Mouse (Mus musculus): ENCODE results near the gene Tbc1d17. TPM values are rescaled to one million over a fixed set of nuclear protein-coding genes. Genes with fewer than 3 reads are reported as not detected.
"Not testable (repeated sequence)": the region's sequence is repeated elsewhere in the genome, so short reads cannot be mapped to it uniquely, and the experiment has no call there.

Tbc1d17 gene
- polyA plus RNA-seq, 1 experiment from 2014 or later = 59.1 TPM

GRCm38 (mm10) chr7:44891611-44892010 lies 42.7 kb upstream of the Tbc1d17 start:
- ATAC-seq = no peak
- CTCF ChIA-PET = interaction anchor here (0.9 to 1.5 kb wide), 3 partner anchors 9 to 64 kb away, joined by 4 read pairs; partner anchors contain the start of gene Ptov1
- in situ Hi-C loops (cut with MboI; ENCODE audit: low pct_unique_long_range_greater_than_20kb) = loop anchor here (10.0 kb wide), 1 partner anchor 63 kb away; no protein-coding TSS in a partner anchor
- POLR2A ChIA-PET = interaction anchor here (0.9 to 1.5 kb wide), 5 partner anchors 9 to 26 kb away, joined by 3 to 6 read pairs (median 3); partner anchors contain the start of gene Ptov1
- no peak for TF ChIP-seq CTCF (IDR thresholded peaks at IDR 0.05)
- no peak for DNase-seq (ENCODE audit: low read depth, low spot score)
- no peaks in the 10 kb centered on the region for H3K27me3 ChIP-seq

GRCm38 (mm10) chr7:44890737-44891136 lies 41.9 kb upstream of the Tbc1d17 start:
- DNase-seq (ENCODE audit: low read depth, low spot score) (no peak), ATAC-seq (no peak)
- TF ChIP-seq CTCF (IDR thresholded peaks at IDR 0.05) = no peak
- CTCF ChIA-PET = no interaction called here
- in situ Hi-C loops (cut with MboI; ENCODE audit: low pct_unique_long_range_greater_than_20kb) = loop anchor here (10.0 kb wide), 1 partner anchor 64 kb away; no protein-coding TSS in a partner anchor
- no peaks in the 10 kb centered on the region for H3K27me3 ChIP-seq
- POLR2A ChIA-PET = no interaction called here

GRCm38 (mm10) chr7:44890180-44890579 lies 41.3 kb upstream of the Tbc1d17 start:
- DNase-seq (ENCODE audit: low read depth, low spot score) = no peak

GRCm38 (mm10) chr7:44888256-44889105 lies 39.6 kb upstream of the Tbc1d17 start:
- ATAC-seq (peak; percentile 44), DNase-seq (ENCODE audit: low read depth, low spot score) (peak; percentile 44)
- CTCF ChIA-PET = interaction anchor here (1.2 kb wide), 1 partner anchor 36 kb away, joined by 3 read pairs; no protein-coding TSS in a partner anchor

More at GRCm38 (mm10) chr7:44890180-44890579, 41.3 kb upstream of the Tbc1d17 start:
- ATAC-seq = no peak
- ChIA-PET POLR2A (no interaction called here), CTCF (no interaction called here)
- no peaks in the 10 kb centered on the region for H3K27me3 ChIP-seq
- TF ChIP-seq CTCF (IDR thresholded peaks at IDR 0.05) = no peak
- in situ Hi-C loops (cut with MboI; ENCODE audit: low pct_unique_long_range_greater_than_20kb) = loop anchor here (10.0 kb wide), 1 partner anchor 65 kb away; no protein-coding TSS in a partner anchor

GRCm38 (mm10) chr7:44886964-44887363 lies 38.1 kb upstream of the Tbc1d17 start:
- DNase-seq (ENCODE audit: low read depth, low spot score) = no peak
- in situ Hi-C loops (cut with MboI; ENCODE audit: low pct_unique_long_range_greater_than_20kb) = no loop called here
- H3K27me3 ChIP-seq = no peaks in the 10 kb centered on the region
- ChIA-PET CTCF (no interaction called here), POLR2A (no interaction called here)
- no peak for ATAC-seq
- TF ChIP-seq CTCF (IDR thresholded peaks at IDR 0.05) = no peak

More at GRCm38 (mm10) chr7:44888256-44889105, 39.6 kb upstream of the Tbc1d17 start:
- no peak for TF ChIP-seq CTCF (IDR thresholded peaks at IDR 0.05)
- POLR2A ChIA-PET = interaction anchor here (1.1 kb wide), 1 partner anchor 19 kb away, joined by 3 read pairs; the partner anchor contains the start of gene Ptov1
- H3K27me3 ChIP-seq = no peaks in the 10 kb centered on the region
- in situ Hi-C loops (cut with MboI; ENCODE audit: low pct_unique_long_range_greater_than_20kb) = no loop called here

GRCm38 (mm10) chr7:44884637-44885036 lies 35.8 kb upstream of the Tbc1d17 start:
- ChIA-PET POLR2A (no interaction called here), CTCF (interaction anchor here (1.2 kb wide), 1 partner anchor 13 kb away, joined by 3 read pairs; no protein-coding TSS in a partner anchor)
- ATAC-seq = no peak
- no peaks in the 10 kb centered on the region for H3K27me3 ChIP-seq
- no peak for TF ChIP-seq CTCF (IDR thresholded peaks at IDR 0.05)
- in situ Hi-C loops (cut with MboI; ENCODE audit: low pct_unique_long_range_greater_than_20kb) = no loop called here
- no peak for DNase-seq (ENCODE audit: low read depth, low spot score)

GRCm38 (mm10) chr7:44883036-44883435 lies 34.2 kb upstream of the Tbc1d17 start:
- in situ Hi-C loops (cut with MboI; ENCODE audit: low pct_unique_long_range_greater_than_20kb) = no loop called here
- no peaks in the 10 kb centered on the region for H3K27me3 ChIP-seq
- POLR2A ChIA-PET = interaction anchor here (1.2 kb wide), 1 partner anchor 9 kb away, joined by 3 read pairs; no protein-coding TSS in a partner anchor
- CTCF ChIA-PET = interaction anchor here (0.9 to 1.5 kb wide), 2 partner anchors 9 to 12 kb away, joined by 3 to 4 read pairs; no protein-coding TSS in a partner anchor
- no peak for DNase-seq (ENCODE audit: low read depth, low spot score)
- TF ChIP-seq CTCF (IDR thresholded peaks at IDR 0.05) = no peak
- no peak for ATAC-seq

- ChIA-PET CTCF (no interaction called here), POLR2A (no interaction called here)
- no peaks in the 10 kb centered on the region for H3K27me3 ChIP-seq
- TF ChIP-seq CTCF (IDR thresholded peaks at IDR 0.05) = no peak
- ATAC-seq (no peak), DNase-seq (ENCODE audit: low read depth, low spot score) (no peak)
- in situ Hi-C loops (cut with MboI; ENCODE audit: low pct_unique_long_range_greater_than_20kb) = no loop called here
Observed at GRCm38 (mm10) chr7:44877833-44878232, 29.0 kb upstream of the Tbc1d17 start.

- DNase-seq (ENCODE audit: low read depth, low spot score); ATAC-seq; POLR2A ChIA-PET; H3K27me3 ChIP-seq: not testable (repeated sequence)
- in situ Hi-C loops (cut with MboI; ENCODE audit: low pct_unique_long_range_greater_than_20kb) = loop anchor here (5.0 to 25.0 kb wide), 2 partner anchors 86 to 841 kb away; partner anchors contain the start of genes Dbp, Fam83e, Rpl18 and Sphk2
- CTCF ChIA-PET = interaction anchor here (1.1 to 1.3 kb wide), 3 partner anchors 11 to 13 kb away, joined by 3 read pairs; no protein-coding TSS in a partner anchor
Observed at GRCm38 (mm10) chr7:44871774-44872173, 22.9 kb upstream of the Tbc1d17 start.

- ChIA-PET POLR2A (no interaction called here), CTCF (interaction anchor here (1.1 to 1.3 kb wide), 3 partner anchors 11 to 14 kb away, joined by 3 read pairs; no protein-coding TSS in a partner anchor)
- ATAC-seq (no peak), DNase-seq (ENCODE audit: low read depth, low spot score) (no peak)
- in situ Hi-C loops (cut with MboI; ENCODE audit: low pct_unique_long_range_greater_than_20kb) = loop anchor here (5.0 to 25.0 kb wide), 2 partner anchors 86 to 841 kb away; partner anchors contain the start of genes Dbp, Fam83e, Rpl18 and Sphk2
- H3K27me3 ChIP-seq = no peaks in the 10 kb centered on the region
- no peak for TF ChIP-seq CTCF (IDR thresholded peaks at IDR 0.05)
Observed at GRCm38 (mm10) chr7:44871181-44871580, 22.3 kb upstream of the Tbc1d17 start.
